Mouse (Mus musculus): Measurements from ENCODE around the gene Dnaaf1.
A peak's percentile ranks its signal among the peaks of the same experiment; 100 is the strongest.

Dnaaf1 gene

DNA sequence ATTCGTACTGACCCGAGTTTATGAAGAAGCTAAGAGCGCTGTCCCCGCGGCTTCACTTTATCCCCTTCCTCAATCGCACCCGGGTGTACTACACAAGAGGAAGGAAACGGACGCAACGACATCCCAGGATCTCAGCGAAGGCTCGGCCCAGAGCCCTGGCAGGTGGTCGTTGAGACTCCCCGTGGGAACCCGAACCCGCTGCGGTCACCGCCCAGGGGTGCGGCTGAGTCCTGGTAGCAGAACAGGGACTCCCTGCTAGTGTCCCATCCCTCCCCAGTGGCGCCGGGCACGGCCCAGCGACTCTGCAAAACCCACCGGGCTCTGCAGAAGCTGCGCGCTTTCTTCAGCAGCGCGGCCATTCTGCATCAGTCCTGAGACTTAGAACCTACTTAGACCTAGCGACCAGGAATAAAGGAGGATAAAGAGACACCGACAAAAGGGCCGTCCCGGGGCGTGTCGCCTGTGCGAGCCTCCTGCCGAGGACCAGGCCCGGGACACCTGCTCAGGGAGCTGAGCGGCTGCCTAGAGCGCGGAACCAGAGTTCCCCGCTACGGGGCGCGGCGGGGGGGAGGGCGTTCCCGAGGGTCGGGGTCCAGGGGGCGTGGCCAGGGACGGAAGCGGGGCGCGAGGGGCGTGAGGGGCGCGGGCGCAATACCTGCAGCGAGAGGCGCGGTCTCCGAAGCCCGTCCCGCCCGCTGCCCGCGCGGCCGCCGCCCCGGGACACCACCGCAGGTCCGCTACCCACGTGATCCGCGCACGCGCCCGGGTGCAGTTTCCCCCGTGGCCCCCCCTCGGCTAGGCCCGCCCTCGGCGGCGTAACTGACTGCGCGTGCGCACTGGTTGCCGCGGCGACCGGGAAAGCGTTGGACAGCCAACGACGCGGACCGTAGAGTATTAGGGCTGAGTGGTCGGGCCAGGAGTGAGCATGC, at the start of gene Dnaaf1, which contains the start of gene Hsdl1:
TSS of gene Dnaaf1 (plus strand) at position 799 of the 929 bp plus-strand sequence.
TSS of gene Hsdl1 (minus strand) at position 747 of the 929 bp plus-strand sequence.
- DNase-seq (ENCODE audit: low read depth, low spot score): peak; percentile 67

DNA sequence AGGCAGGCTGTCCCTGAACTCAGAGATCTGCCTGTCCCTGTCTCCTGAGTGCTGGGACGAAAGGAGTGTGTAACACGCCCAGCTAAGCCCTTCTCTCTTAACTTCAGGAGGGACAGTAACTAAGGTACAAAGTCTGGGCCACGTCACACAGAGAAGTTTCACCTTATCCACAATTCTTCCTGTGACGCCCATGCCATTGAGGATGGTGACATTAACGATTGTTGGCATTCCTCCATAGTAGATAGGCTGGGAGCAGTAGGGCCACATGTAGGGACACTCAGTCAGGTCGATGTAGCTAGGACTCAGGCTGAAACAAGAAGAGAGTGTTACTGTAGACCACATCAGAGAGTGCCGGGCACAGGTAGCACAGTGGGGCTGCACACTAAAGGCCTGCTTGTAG, 46.3 kb upstream of the Dnaaf1 start:
- DNase-seq (ENCODE audit: low read depth, low spot score): no peak

DNA sequence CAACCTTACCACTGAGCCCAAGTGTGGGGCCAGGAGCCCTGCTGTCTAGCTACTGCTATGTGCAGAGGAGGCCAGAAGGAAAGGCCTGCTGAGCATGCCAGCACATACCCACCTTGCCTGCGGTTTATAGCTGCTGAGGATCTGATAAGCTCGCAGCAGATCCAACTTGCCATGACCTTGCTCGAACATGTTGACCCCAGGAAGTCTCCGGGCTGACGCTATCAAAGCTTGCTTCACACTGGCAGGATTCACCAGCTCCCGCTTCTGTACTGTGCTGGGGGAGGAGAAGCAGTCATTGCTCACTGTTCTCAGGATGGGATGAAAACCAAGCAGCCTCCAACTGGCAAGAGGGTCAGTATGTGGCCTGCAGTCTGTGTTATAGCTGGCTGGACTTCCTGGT, 44.1 kb upstream of the Dnaaf1 start:
- DNase-seq (ENCODE audit: low read depth, low spot score): no peak

- DNase-seq (ENCODE audit: low read depth, low spot score): no peak
These were observed 43.6 kb upstream of the Dnaaf1 start for GRCm38 (mm10) chr8:119531397-119531796.

- DNase-seq (ENCODE audit: low read depth, low spot score): peak; percentile 89
These were observed 43.1 kb upstream of the Dnaaf1 start for GRCm38 (mm10) chr8:119531973-119532372.

GRCm38 (mm10) chr8:119544606-119545005, 30.4 kb upstream of the Dnaaf1 start:
- no peak for DNase-seq (ENCODE audit: low read depth, low spot score)

- DNase-seq (ENCODE audit: low read depth, low spot score): no peak
These were observed 29.9 kb upstream of the Dnaaf1 start for GRCm38 (mm10) chr8:119545180-119545579.

DNA sequence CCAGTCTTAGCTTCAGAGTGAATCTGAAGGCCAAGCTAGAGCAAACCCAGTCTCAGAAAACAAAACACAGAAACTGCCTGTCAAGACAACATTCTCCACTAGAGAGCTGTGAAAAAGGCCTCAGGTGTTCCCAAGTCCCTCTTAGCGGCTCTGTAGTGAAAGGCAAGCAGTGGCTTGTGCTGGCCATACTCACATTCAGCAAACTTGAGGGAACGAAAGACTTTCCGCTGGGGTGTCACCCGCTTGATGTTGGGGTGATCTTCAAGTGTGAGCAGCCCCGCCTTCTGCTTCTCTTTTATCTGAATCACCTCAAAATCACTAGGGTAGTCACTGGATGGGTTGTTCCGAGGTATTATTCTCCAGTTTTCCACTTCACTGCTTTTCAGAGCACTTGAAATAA, 29.2 kb upstream of the Dnaaf1 start:
- DNase-seq (ENCODE audit: low read depth, low spot score): no peak

- DNase-seq (ENCODE audit: low read depth, low spot score): no peak
These were observed 27.9 kb upstream of the Dnaaf1 start for GRCm38 (mm10) chr8:119547019-119547691.

DNA sequence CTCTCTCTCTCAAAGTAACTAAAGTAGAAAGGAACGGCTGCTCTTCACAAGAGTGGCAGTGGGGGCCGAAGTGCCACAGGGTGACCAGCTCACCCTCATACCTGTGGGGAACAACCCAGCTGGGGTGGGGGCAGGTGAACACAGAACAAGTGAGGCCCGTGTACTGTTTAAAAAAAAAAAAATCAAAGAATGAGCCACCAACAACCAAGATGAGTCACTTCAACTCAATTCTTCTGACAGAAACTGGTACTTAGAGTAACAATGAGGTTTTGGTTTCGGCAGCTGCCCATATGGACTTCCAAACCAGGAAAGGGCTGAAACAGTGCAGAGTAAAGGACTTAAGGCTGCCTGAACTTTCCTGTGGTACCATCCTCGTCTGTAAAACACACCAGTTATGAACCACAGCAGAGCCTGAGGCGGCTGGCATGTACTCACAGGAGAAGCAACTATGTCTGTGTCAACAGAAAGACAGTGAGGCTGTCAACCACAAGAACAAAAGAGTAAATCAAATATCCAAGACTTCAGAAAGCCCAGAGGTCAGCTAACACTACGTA, 26.4 kb upstream of the Dnaaf1 start:
- DNase-seq (ENCODE audit: low read depth, low spot score): no peak

DNA sequence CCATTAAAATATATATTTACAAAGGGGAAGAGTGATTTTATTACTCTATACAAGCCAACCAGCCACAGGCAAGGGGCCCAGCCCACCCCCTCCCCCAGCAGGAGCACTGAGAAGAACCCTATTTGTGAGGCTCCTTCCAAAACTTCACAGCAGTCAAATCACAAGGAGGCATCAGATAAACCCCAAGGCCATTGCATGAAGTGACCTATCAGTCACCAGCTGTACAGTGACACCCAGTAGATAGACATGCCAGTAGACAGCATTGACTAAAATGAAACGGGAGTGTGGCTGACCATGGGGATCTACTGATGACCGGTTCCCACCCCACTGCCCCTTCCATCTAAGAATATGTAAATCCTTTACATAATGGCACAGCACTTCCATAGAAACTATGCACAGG, 22.1 kb upstream of the Dnaaf1 start:
- DNase-seq (ENCODE audit: low read depth, low spot score): no peak

DNA sequence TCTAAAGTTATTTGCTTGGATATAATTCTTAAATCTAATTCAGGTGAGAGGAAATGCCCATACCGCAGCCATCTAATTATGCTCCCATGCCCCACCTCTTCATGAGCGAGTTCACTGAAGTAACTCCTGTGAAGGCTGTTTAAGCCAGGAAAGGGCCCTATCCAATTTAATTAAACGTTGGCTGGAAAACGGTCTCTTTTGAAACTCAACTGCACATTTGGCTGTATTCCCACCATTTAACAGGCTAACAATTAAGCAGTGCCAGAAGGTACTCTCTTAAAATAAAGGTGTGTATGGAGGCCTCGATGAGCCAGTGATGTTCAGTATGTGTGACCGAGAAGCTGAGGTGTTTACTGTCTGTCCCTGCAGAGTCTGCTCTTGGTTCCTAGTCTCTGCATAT, 19.2 kb upstream of the Dnaaf1 start:
- DNase-seq (ENCODE audit: low read depth, low spot score): no peak

DNA sequence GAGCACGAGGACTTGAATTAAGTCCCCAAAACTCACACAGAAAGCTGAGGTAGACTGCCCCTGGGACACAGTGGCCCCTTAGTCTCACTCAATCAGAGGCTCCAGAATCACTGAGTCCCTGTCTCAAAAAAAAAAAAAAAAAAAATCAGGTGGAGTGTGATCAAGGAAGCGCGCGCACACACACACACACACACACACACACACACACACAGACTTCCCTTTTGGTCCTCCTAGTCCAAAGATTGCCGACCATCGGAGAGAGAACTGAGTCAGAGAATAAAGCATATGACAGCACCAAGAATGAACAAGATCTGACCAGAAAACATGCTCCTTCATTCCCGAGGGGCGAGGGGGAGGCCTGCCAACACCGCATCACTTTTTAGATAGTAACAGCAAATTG, 17.9 kb upstream of the Dnaaf1 start:
- no peak for DNase-seq (ENCODE audit: low read depth, low spot score)

- DNase-seq (ENCODE audit: low read depth, low spot score): peak; percentile 47
These were observed 17.0 kb upstream of the Dnaaf1 start for GRCm38 (mm10) chr8:119557821-119558602.

DNA sequence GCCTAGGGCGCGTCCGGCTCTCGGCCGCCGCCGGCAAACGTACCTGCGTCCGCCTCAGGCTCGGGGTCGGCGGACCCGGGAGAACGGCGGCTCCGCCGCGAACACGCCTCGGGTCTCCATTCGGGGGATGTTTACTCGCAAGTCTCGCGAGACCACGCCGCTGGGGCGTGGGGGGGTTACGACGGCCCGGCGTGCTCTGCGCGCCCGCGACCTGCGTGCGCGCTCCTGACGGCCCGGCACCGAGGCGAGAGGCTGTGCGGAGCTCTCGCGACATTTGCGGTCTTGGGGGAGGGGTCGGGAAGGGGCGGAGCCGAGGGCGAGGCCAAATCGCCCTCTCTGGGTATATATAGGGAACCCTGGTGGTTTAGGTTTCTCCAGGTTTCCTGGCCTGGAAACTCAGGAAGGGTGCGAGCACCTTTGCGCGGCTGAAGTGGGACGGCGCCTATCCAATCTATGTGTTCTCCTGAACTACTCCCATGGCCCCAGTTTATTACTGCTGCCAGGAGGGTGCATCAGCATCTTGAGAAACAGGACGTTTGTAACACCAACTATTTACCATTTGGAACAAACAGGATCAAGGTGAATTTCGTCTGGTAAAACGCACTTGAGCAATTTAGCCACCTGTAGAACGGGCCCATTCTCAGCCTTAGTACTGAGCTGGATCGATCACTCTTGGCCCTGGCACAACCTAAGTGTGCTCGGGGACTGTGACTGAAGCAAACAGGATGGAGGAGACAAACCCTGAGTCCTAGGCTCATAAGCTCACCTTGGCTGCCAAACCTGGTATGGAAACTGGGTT, 16.2 kb upstream of the Dnaaf1 start, which contains the start of gene Mbtps1:
TSS of gene Mbtps1 (minus strand) at position 133 of the 799 bp plus-strand sequence.
- DNase-seq (ENCODE audit: low read depth, low spot score): peak; percentile 93

DNA sequence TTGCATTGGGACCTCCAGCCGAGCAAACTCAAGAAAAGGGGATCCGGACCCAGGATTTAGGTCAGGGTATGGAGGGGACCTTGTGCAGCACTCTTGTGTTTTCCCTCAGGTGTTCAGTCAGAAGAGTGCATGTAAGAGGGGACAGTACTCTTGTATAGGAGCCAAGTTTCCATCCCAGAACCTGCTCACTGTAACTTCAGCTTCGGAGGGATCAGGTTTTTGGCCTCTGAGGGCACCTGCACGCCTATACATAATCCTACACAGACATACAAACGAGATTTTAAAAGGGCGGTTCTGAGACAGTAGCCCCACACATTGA, 15.7 kb upstream of the Dnaaf1 start:
- no peak for DNase-seq (ENCODE audit: low read depth, low spot score)

- no peak for DNase-seq (ENCODE audit: low read depth, low spot score)
These were observed 11.2 kb upstream of the Dnaaf1 start for GRCm38 (mm10) chr8:119563849-119564251.

DNA sequence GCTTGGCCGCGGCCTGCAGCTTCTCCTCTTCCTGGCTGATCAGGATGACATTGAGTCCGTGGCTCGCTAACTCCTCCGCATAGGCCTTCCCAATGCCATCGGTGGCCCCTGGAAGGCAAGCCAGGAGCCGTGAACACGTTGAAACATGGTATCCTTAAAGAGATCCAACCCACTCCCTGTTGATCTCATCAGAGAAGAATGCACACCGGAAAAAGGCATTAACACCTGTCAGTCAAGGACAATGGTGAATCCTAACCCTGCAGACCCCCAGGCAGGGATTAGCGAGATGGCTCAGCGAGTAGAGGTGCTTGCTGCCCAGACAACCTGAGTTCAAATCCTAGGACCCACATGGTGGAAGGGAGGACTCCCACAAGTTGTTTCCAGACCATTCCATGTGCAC, 8.7 kb upstream of the Dnaaf1 start:
- DNase-seq (ENCODE audit: low read depth, low spot score): no peak

DNA sequence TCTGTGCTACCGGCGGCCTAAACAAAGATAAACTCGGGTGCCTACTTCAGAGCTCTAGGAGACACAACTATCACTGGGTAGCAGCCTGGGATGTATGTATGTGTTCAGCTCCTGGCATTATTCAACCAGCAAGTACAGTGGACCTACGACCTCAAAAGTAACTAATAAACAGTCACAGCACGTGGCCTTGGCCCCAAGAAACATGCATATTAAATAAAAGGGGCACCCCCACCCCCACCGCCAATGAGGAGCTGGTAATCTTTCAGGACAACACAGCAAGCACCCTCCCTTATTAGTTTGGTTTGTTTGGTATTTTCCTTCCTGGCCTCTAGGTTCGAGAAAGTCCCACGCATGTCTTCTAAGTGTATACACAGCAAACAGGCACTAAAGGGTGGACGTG, 6.8 kb upstream of the Dnaaf1 start:
- DNase-seq (ENCODE audit: low read depth, low spot score): no peak

DNA sequence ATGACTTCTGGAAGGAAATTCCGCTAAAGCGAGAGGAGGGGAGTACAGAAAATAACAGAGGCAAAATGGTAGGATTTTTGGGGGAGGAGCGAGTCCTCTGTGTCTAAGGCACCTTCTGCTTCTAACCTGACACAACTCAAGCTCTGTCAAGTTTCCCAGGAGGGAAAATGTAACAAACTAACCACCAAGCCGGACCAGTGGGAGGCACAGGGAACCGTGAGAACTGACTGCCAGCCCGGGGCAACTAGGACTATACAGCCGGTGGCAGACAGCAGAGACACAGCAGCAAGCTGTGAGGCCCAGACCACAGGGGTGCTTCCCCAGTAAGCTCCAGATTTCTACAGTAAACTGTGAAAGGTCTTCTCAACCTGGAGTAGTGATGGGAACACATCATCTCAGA, 6.1 kb upstream of the Dnaaf1 start:
- no peak for DNase-seq (ENCODE audit: low read depth, low spot score)

DNA sequence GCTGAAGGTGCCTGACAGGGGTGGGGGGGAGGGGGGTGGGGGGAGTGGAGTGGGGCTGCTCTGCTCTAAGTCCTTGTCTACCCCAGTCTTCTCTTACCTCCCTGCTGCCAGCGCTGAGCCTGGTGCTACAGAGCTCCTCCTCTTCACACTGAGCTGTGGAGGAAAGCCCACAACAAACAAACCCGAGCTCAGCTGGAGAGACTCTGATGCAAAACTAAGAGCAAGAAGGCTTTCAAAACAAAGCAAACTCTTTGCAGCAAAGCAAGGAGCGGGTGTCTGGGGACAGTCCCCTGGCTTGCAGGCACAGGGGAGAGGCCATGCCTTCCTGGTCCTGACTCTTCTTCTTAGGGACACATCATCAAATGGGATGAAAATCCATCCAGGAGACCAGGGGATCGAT, 5.2 kb upstream of the Dnaaf1 start:
- DNase-seq (ENCODE audit: low read depth, low spot score): no peak
